ENCODE assay signal across 19 mouse cellular contexts in genomic region chr2:164773229-164773988, GRCm38 (mm10). TPM values are rescaled to one million over a fixed set of nuclear protein-coding genes. Genes with fewer than 3 reads are reported as not detected.
DNase-seq lines count a peak whose midpoint lies in the region; ATAC-seq and TF ChIP-seq lines count a peak whose summit lies in the region.
"Had no signal": no experiment of that assay in that cellular context is flagged by ENCODE, and none has a peak within 500 bp of the region (broad histone marks: within the 10 kb centered on the region; RNA-seq: fewer than 3 reads in every experiment).

No protein-coding gene starts in this region.

- peaks cover 20% of the 10 kb centered on the region for H3K4me1 ChIP-seq in heart, embryonic 11.5 days (ENCODE audit: control insufficient read depth, insufficient read depth, low read length)
- peaks cover 21% of the 10 kb centered on the region for H3K4me1 ChIP-seq in heart, embryonic 10.5 days
- peaks cover 13% of the 10 kb centered on the region for H3K4me1 ChIP-seq in stomach, embryonic 15.5 days
- H3K4me1 ChIP-seq in stomach, postnatal 0 days (replicated peaks; ENCODE audit: control insufficient read depth, insufficient read depth): 0 out of 2 replicates have a peak, but pooled peaks cover 4% of the 10 kb centered on the region
- H3K4me1 ChIP-seq in liver, embryonic 15.5 days (replicated peaks): peaks cover 56% of the 10 kb centered on the region

- 73% methylated on average over 14 of the region's 14 CpGs for WGBS in heart, embryonic 11.5 days (ENCODE audit: insufficient replicate concordance)
- WGBS in heart, embryonic 10.5 days: 76% methylated on average over 14 of the region's 14 CpGs
- 78% methylated on average over 14 of the region's 14 CpGs for WGBS in stomach, embryonic 15.5 days
- WGBS in stomach, postnatal 0 days: 79% methylated on average over 14 of the region's 14 CpGs
- 61% methylated on average over 14 of the region's 14 CpGs for WGBS in liver, embryonic 15.5 days (ENCODE audit: insufficient replicate concordance)

- H3K27me3 ChIP-seq in heart, embryonic 11.5 days (ENCODE audit: control insufficient read depth, insufficient read depth, low read length): peaks cover 7% of the 10 kb centered on the region
- peaks cover 21% of the 10 kb centered on the region for H3K27me3 ChIP-seq in heart, embryonic 10.5 days (ENCODE audit: insufficient read depth, poor library complexity, severe bottlenecking)
- no peaks in the 10 kb centered on the region for H3K27me3 ChIP-seq in stomach, embryonic 15.5 days (replicated peaks)
- no peaks in the 10 kb centered on the region for H3K27me3 ChIP-seq in stomach, postnatal 0 days (ENCODE audit: control insufficient read depth, insufficient read depth, low read length)
- peaks cover 30% of the 10 kb centered on the region for H3K27me3 ChIP-seq in liver, embryonic 15.5 days
- H3K27me3 ChIP-seq: hindbrain, embryonic 12.5 days; neural tube, embryonic 15.5 days had no signal

- no peak overlapping the region for H3K9ac ChIP-seq in heart, embryonic 11.5 days (ENCODE audit: low read depth, low read length)
- no peak overlapping the region for H3K9ac ChIP-seq in stomach, embryonic 15.5 days
- H3K9ac ChIP-seq in stomach, postnatal 0 days (ENCODE audit: low read length): no peak overlapping the region
- H3K9ac ChIP-seq in liver, embryonic 15.5 days: peak overlapping the region; percentile 53
- H3K9ac ChIP-seq: hindbrain, embryonic 12.5 days; neural tube, embryonic 15.5 days had no signal

- DNase-seq in heart, embryonic 10.5 days (ENCODE audit: low spot score): no peak
- DNase-seq in stomach, postnatal 0 days (ENCODE audit: low spot score): no peak
- no peak for DNase-seq in natural killer cell, adult 2 months (ENCODE audit: low spot score in 2 of 2)
- no peak for DNase-seq in layer of hippocampus, postnatal 36 days
- DNase-seq: adrenal gland, postnatal 10 days; B cell, adult 2 months; cerebellum, adult 8-10 months; kidney, postnatal 10 days; lung, adult 2 months; thymus, postnatal 36 days had no signal

- peaks cover 13% of the 10 kb centered on the region for H3K36me3 ChIP-seq in heart, embryonic 11.5 days (ENCODE audit: control insufficient read depth, insufficient read depth, low read length)
- H3K36me3 ChIP-seq in heart, embryonic 10.5 days: peaks cover 25% of the 10 kb centered on the region
- no peaks in the 10 kb centered on the region for H3K36me3 ChIP-seq in stomach, embryonic 15.5 days
- no peaks in the 10 kb centered on the region; the same call in 1 of the 2 replicates for H3K36me3 ChIP-seq in stomach, postnatal 0 days (ENCODE audit: control insufficient read depth, insufficient read depth, low read length)
- H3K36me3 ChIP-seq in liver, embryonic 15.5 days (replicated peaks): peaks cover 36% of the 10 kb centered on the region

- no peak overlapping the region for H3K4me2 ChIP-seq in heart, embryonic 11.5 days
- H3K4me2 ChIP-seq in stomach, embryonic 15.5 days: no peak overlapping the region
- H3K4me2 ChIP-seq in stomach, postnatal 0 days (replicated peaks; ENCODE audit: low read depth): no peak overlapping the region
- H3K4me2 ChIP-seq in liver, embryonic 15.5 days: peak overlapping the region; percentile 82
- H3K4me2 ChIP-seq: hindbrain, embryonic 12.5 days; neural tube, embryonic 15.5 days had no signal

- no peak overlapping the region for H3K4me3 ChIP-seq in heart, embryonic 11.5 days (ENCODE audit: low read depth, low read length)
- H3K4me3 ChIP-seq in heart, embryonic 10.5 days: no peak overlapping the region
- no peak overlapping the region for H3K4me3 ChIP-seq in stomach, embryonic 15.5 days (replicated peaks)
- H3K4me3 ChIP-seq in stomach, postnatal 0 days (ENCODE audit: low read depth, low read length): no peak overlapping the region
- H3K4me3 ChIP-seq in liver, embryonic 15.5 days (replicated peaks): peak overlapping the region; percentile 93
- H3K4me3 ChIP-seq: hindbrain, embryonic 12.5 days; neural tube, embryonic 15.5 days had no signal

- H3K9me3 ChIP-seq in heart, embryonic 11.5 days (replicated peaks; ENCODE audit: control insufficient read depth, low read length): no peaks in the 10 kb centered on the region
- no peaks in the 10 kb centered on the region for H3K9me3 ChIP-seq in heart, embryonic 10.5 days
- H3K9me3 ChIP-seq in stomach, embryonic 15.5 days: no peaks in the 10 kb centered on the region
- H3K9me3 ChIP-seq in stomach, postnatal 0 days (ENCODE audit: control insufficient read depth, low read length): no peaks in the 10 kb centered on the region
- no peaks in the 10 kb centered on the region for H3K9me3 ChIP-seq in liver, embryonic 15.5 days (replicated peaks)
- H3K9me3 ChIP-seq: hindbrain, embryonic 12.5 days; neural tube, embryonic 15.5 days had no signal

- no peak for TF ChIP-seq EP300 in stomach, postnatal 0 days (optimal IDR thresholded peaks at IDR 0.05)

- no peak for ATAC-seq in heart, embryonic 11.5 days (replicated peaks; ENCODE audit: insufficient number of reproducible peaks, low FRiP score, low TSS enrichment)
- ATAC-seq in stomach, embryonic 15.5 days (ENCODE audit: insufficient read depth, low FRiP score, low read depth): no peak
- ATAC-seq in stomach, postnatal 0 days (ENCODE audit: low FRiP score, low TSS enrichment): no peak
- ATAC-seq in liver, embryonic 15.5 days (ENCODE audit: insufficient read depth): no peak
- ATAC-seq: intestine, embryonic 16.5 days had no signal

- no peak for TF ChIP-seq CTCF in stomach, postnatal 0 days (IDR thresholded peaks at IDR 0.05; ENCODE audit: low read depth)

- H3K27ac ChIP-seq in heart, embryonic 11.5 days (ENCODE audit: low read depth, low read length): 0 out of 2 replicates have a peak overlapping the region, but pooled peaks have one; percentile 17
- no peak overlapping the region for H3K27ac ChIP-seq in heart, embryonic 10.5 days
- peak overlapping the region; percentile 28 for H3K27ac ChIP-seq in stomach, embryonic 15.5 days
- H3K27ac ChIP-seq in stomach, postnatal 0 days (replicated peaks): no peak overlapping the region
- H3K27ac ChIP-seq in liver, embryonic 15.5 days (replicated peaks): peak overlapping the region; percentile 94
- H3K27ac ChIP-seq: hindbrain, embryonic 12.5 days; neural tube, embryonic 15.5 days had no signal

RNA-seq across cellular contexts. Expression of gene Ube2c, which starts 3.7 kb away (rescaled TPM):
- polyA plus RNA-seq in heart, embryonic 11.5 days (2014; fragmentation: Nextera tagmentation; extraction: Ambion mirVana): 449 and 506 TPM in 2 replicates
- 496 and 550 TPM in 2 replicates for polyA plus RNA-seq in heart, embryonic 10.5 days (2016; fragmentation: Nextera tagmentation; extraction: Ambion mirVana)
- polyA plus RNA-seq in stomach, embryonic 15.5 days (2015; fragmentation: Nextera tagmentation; extraction: Ambion mirVana): 428 and 438 TPM in 2 replicates
- 74.1 and 104 TPM in 2 replicates for polyA plus RNA-seq in stomach, postnatal 0 days (2015; fragmentation: Nextera tagmentation; extraction: Ambion mirVana)
- 682 and 720 TPM in 2 replicates for polyA plus RNA-seq in liver, embryonic 15.5 days (2015; fragmentation: Nextera tagmentation; extraction: Ambion mirVana)
- 1 to 10 TPM; 1.2 to 1.5 TPM for total RNA-seq in layer of hippocampus, postnatal 36 days (2021)

RNA-seq across cellular contexts. Expression of gene Tnnc2, which starts 6.4 kb away (rescaled TPM):
- 0.48 and 1.4 TPM in 2 replicates for polyA plus RNA-seq in heart, embryonic 11.5 days (2014; fragmentation: Nextera tagmentation; extraction: Ambion mirVana)
- 0.67 TPM in 1 of 2 replicates, not detected in the other for polyA plus RNA-seq in heart, embryonic 10.5 days (2016; fragmentation: Nextera tagmentation; extraction: Ambion mirVana)
- polyA plus RNA-seq in stomach, embryonic 15.5 days (2015; fragmentation: Nextera tagmentation; extraction: Ambion mirVana): 8.1 and 16.8 TPM in 2 replicates
- polyA plus RNA-seq in stomach, postnatal 0 days (2015; fragmentation: Nextera tagmentation; extraction: Ambion mirVana): 7.0 and 8.5 TPM in 2 replicates
- 27.2 and 51.1 TPM in 2 replicates for polyA plus RNA-seq in liver, embryonic 15.5 days (2015; fragmentation: Nextera tagmentation; extraction: Ambion mirVana)
- not detected for total RNA-seq in layer of hippocampus, postnatal 36 days (2021)
- total RNA-seq: megakaryocyte progenitor cell, adult 5-6 weeks; monocyte, adult 5-6 weeks had no signal

RNA-seq across cellular contexts. Expression of gene Snx21, which starts 12.2 kb away (rescaled TPM):
- 25.1 and 27.2 TPM in 2 replicates for polyA plus RNA-seq in heart, embryonic 11.5 days (2014; fragmentation: Nextera tagmentation; extraction: Ambion mirVana)
- 19.1 and 29.5 TPM in 2 replicates for polyA plus RNA-seq in heart, embryonic 10.5 days (2016; fragmentation: Nextera tagmentation; extraction: Ambion mirVana)
- polyA plus RNA-seq in stomach, embryonic 15.5 days (2015; fragmentation: Nextera tagmentation; extraction: Ambion mirVana): 24.6 and 24.8 TPM in 2 replicates
- 13.9 and 14.9 TPM in 2 replicates for polyA plus RNA-seq in stomach, postnatal 0 days (2015; fragmentation: Nextera tagmentation; extraction: Ambion mirVana)
- 5.6 and 7.9 TPM in 2 replicates for polyA plus RNA-seq in liver, embryonic 15.5 days (2015; fragmentation: Nextera tagmentation; extraction: Ambion mirVana)
- 10 to 100 TPM; 36.7 to 44.0 TPM for total RNA-seq in layer of hippocampus, postnatal 36 days (2021)

RNA-seq across cellular contexts. Expression of gene Dnttip1, which starts 27.6 kb away (rescaled TPM):
- 52.6 and 57.3 TPM in 2 replicates for polyA plus RNA-seq in heart, embryonic 11.5 days (2014; fragmentation: Nextera tagmentation; extraction: Ambion mirVana)
- 60.3 and 76.6 TPM in 2 replicates for polyA plus RNA-seq in heart, embryonic 10.5 days (2016; fragmentation: Nextera tagmentation; extraction: Ambion mirVana)
- polyA plus RNA-seq in stomach, embryonic 15.5 days (2015; fragmentation: Nextera tagmentation; extraction: Ambion mirVana): 60.9 and 64.7 TPM in 2 replicates
- 38.0 and 39.1 TPM in 2 replicates for polyA plus RNA-seq in stomach, postnatal 0 days (2015; fragmentation: Nextera tagmentation; extraction: Ambion mirVana)
- polyA plus RNA-seq in liver, embryonic 15.5 days (2015; fragmentation: Nextera tagmentation; extraction: Ambion mirVana): 40.5 and 41.1 TPM in 2 replicates
- 10 to 100 TPM; 34.0 to 37.7 TPM for total RNA-seq in layer of hippocampus, postnatal 36 days (2021)

RNA-seq across cellular contexts. Expression of gene Wfdc3, which starts 27.7 kb away (rescaled TPM):
- 0.19 TPM in 1 of 2 replicates, not detected in the other for polyA plus RNA-seq in heart, embryonic 11.5 days (2014; fragmentation: Nextera tagmentation; extraction: Ambion mirVana)
- 0.43 and 0.49 TPM in 2 replicates for polyA plus RNA-seq in heart, embryonic 10.5 days (2016; fragmentation: Nextera tagmentation; extraction: Ambion mirVana)
- 2.2 and 2.3 TPM in 2 replicates for polyA plus RNA-seq in stomach, embryonic 15.5 days (2015; fragmentation: Nextera tagmentation; extraction: Ambion mirVana)
- polyA plus RNA-seq in stomach, postnatal 0 days (2015; fragmentation: Nextera tagmentation; extraction: Ambion mirVana): 1.4 TPM in 2 replicates
- polyA plus RNA-seq in liver, embryonic 15.5 days (2015; fragmentation: Nextera tagmentation; extraction: Ambion mirVana): 2.3 and 2.4 TPM in 2 replicates
- 1 to 10 TPM; 1.5 to 2.2 TPM for total RNA-seq in layer of hippocampus, postnatal 36 days (2021)
- total RNA-seq: gastrocnemius, postnatal 4 days; monocyte, adult 5-6 weeks had no signal

Comparison
In these comparisons a context has a peak if more than half of its experiments do, and no peak if none do; other contexts are left out.
1. H3K27ac ChIP-seq: peak in heart, embryonic 11.5 days (single experiment), stomach, embryonic 15.5 days (single experiment) and liver, embryonic 15.5 days (single experiment); none in heart, embryonic 10.5 days (single experiment) and stomach, postnatal 0 days (single experiment).